Mouse (Mus musculus): Measurements from ENCODE around the gene B4galnt3. TPM values are rescaled to one million over a fixed set of nuclear protein-coding genes. Genes with fewer than 3 reads are reported as not detected.

Gene B4galnt3
- 0.16 and 0.29 TPM in 2 replicates for polyA plus RNA-seq (2015; fragmentation: Nextera tagmentation; extraction: Ambion mirVana)

DNA sequence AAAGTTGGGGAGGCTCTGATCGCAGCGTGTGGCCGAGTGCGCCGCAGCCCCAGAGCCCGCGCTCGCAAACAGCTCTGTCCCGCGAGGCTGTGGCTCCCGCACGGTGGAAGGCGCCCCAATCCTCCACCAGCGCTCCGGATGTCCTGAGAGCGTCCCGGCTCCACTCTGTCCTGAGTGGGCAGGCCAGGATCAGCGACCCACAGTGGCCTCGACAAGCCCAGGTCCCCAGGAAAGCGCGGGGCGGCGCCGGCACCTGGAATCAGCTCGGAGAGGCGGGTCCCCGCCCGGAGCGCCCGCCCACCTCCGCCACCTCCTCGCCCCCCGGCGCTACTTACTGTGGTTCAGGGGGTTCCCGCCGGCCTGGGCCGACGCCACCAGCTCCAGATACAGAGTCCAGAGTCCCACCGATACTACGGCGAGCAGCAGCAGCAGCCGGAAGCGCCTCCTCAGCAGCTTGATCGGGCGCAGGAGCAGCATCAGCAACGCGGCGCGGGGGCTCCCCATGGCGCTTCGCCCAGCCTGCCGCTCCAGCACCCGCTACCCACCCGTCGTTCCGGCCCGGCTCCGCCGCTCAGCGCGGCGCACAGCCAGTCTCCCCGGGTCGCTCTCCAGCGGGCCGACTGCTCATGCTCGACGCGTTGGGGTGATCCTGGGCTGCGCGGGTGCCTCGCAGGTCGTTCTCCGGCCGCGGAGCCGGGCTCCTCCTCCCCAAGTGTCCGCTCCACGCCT lies at the start of gene B4galnt3, which contains the start of gene D330020A13Rik:
B4galnt3 (minus strand) TSS at position 504 of the 729 bp plus-strand sequence.
D330020A13Rik (plus strand) TSS at position 309 of the 729 bp plus-strand sequence.
- H3K9ac ChIP-seq: peak within 1 kb of the TSS; percentile 15; the same call in 1 of the 2 replicates
- no peak within 1 kb of the TSS for H3K27ac ChIP-seq
- H3K4me2 ChIP-seq: peak within 1 kb of the TSS; percentile 74
- peaks cover 78% of the 10 kb centered on the region for H3K27me3 ChIP-seq
- no peak for DNase-seq
- no peak for ATAC-seq (ENCODE audit: low read depth)
- peaks cover 12% of the 10 kb centered on the region for H3K4me1 ChIP-seq (replicated peaks)
- H3K36me3 ChIP-seq: no peaks in the 10 kb centered on the region
- WGBS (ENCODE audit: insufficient replicate concordance): under 1% methylated on average over 79 of the region's 79 CpGs
- H3K4me3 ChIP-seq (replicated peaks): peak within 1 kb of the TSS; percentile 57
- no peaks in the 10 kb centered on the region for H3K9me3 ChIP-seq (replicated peaks)

DNA sequence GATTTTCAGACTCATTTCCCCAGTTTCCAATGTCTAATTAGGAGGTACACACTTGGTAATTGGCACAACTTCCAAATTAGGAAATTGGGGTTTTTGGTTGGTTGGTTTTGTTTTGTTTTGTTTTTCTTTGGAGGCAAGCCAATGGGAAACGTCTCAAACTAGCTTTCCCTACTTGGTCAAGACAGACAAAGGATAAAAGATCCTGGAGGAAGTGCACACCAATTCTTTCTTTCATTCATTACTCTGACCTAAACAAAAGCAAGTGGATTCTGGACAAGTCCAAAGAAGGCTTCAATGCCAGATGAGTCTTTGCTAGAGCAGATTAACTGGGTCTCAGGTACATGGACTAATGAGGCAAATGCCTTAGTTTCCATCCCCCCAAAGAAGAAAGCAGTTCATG lies 49.6 kb upstream of the B4galnt3 start:
- Histone ChIP-seq H3K36me3 (peaks cover 97% of the 10 kb centered on the region), H3K4me3 (replicated peaks) (no peak overlapping the region), H3K9me3 (replicated peaks) (no peaks in the 10 kb centered on the region), H3K27ac (no peak overlapping the region), H3K4me2 (no peak overlapping the region), H3K4me1 (replicated peaks) (no peaks in the 10 kb centered on the region), H3K9ac (no peak overlapping the region), H3K27me3 (no peaks in the 10 kb centered on the region)
- ATAC-seq (ENCODE audit: low read depth) (no peak), DNase-seq (no peak)
- WGBS (ENCODE audit: insufficient replicate concordance): 63% methylated on average over 1 of the region's 1 CpGs

GRCm38 (mm10) chr6:120332351-120332750 lies 38.0 kb upstream of the B4galnt3 start:
- Histone ChIP-seq H3K27ac (no peak overlapping the region), H3K36me3 (peaks cover 91% of the 10 kb centered on the region), H3K4me1 (replicated peaks) (no peaks in the 10 kb centered on the region), H3K4me3 (replicated peaks) (no peak overlapping the region), H3K9me3 (replicated peaks) (no peaks in the 10 kb centered on the region), H3K4me2 (no peak overlapping the region), H3K9ac (no peak overlapping the region), H3K27me3 (no peaks in the 10 kb centered on the region)
- WGBS (ENCODE audit: insufficient replicate concordance): 73% methylated on average over 2 of the region's 2 CpGs
- DNase-seq (no peak), ATAC-seq (ENCODE audit: low read depth) (no peak)

- DNase-seq: peak; percentile 39
- WGBS (ENCODE audit: insufficient replicate concordance): 34% methylated on average over 6 of the region's 6 CpGs
- Histone ChIP-seq H3K4me2 (no peak overlapping the region), H3K9ac (no peak overlapping the region), H3K4me3 (replicated peaks) (no peak overlapping the region), H3K4me1 (replicated peaks) (no peaks in the 10 kb centered on the region), H3K9me3 (replicated peaks) (no peaks in the 10 kb centered on the region), H3K36me3 (peaks cover 40% of the 10 kb centered on the region), H3K27ac (no peak overlapping the region), H3K27me3 (no peaks in the 10 kb centered on the region)
- ATAC-seq (ENCODE audit: low read depth): no peak
Measured at GRCm38 (mm10) chr6:120324295-120324927, 30.1 kb upstream of the B4galnt3 start.

DNA sequence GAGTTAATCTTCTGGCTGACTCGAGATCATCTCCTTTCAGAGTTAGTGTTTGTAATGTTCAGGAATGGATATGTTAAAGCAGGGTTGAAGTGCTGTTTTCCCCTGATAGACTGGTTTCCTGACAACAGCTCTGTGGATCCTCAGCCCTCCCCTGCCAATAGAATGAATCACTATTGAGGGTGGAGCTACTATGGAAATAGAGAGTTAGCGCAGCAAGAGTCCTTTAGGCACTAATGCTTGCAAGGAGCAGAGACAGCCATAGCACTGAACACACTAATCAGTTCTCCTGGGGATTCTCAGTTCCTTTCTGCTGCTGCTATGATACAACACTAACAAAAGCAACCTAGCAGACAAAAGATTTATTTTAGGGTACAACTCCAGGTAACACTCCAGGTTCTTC lies 26.0 kb upstream of the B4galnt3 start:
- peaks cover 21% of the 10 kb centered on the region for H3K36me3 ChIP-seq
- no peak overlapping the region for H3K4me3 ChIP-seq (replicated peaks)
- no peaks in the 10 kb centered on the region for H3K9me3 ChIP-seq (replicated peaks)
- no peak overlapping the region for H3K9ac ChIP-seq
- DNase-seq (no peak), ATAC-seq (ENCODE audit: low read depth) (no peak)
- no peak overlapping the region for H3K27ac ChIP-seq
- H3K4me1 ChIP-seq (replicated peaks): no peaks in the 10 kb centered on the region
- H3K27me3 ChIP-seq: no peaks in the 10 kb centered on the region
- 69% methylated on average over 2 of the region's 2 CpGs for WGBS (ENCODE audit: insufficient replicate concordance)
- H3K4me2 ChIP-seq: no peak overlapping the region

- H3K4me1 ChIP-seq (replicated peaks): no peaks in the 10 kb centered on the region
- H3K27ac ChIP-seq: no peak overlapping the region
- H3K9ac ChIP-seq: no peak overlapping the region
- no peak overlapping the region for H3K4me2 ChIP-seq
- H3K27me3 ChIP-seq: no peaks in the 10 kb centered on the region
- peaks cover 10% of the 10 kb centered on the region for H3K36me3 ChIP-seq
- no peak for ATAC-seq (ENCODE audit: low read depth)
- no peaks in the 10 kb centered on the region for H3K9me3 ChIP-seq (replicated peaks)
- WGBS (ENCODE audit: insufficient replicate concordance): 79% methylated on average over 9 of the region's 9 CpGs
- H3K4me3 ChIP-seq (replicated peaks): no peak overlapping the region
- DNase-seq: no peak
Measured at GRCm38 (mm10) chr6:120319129-120319528, 24.8 kb upstream of the B4galnt3 start.

DNA sequence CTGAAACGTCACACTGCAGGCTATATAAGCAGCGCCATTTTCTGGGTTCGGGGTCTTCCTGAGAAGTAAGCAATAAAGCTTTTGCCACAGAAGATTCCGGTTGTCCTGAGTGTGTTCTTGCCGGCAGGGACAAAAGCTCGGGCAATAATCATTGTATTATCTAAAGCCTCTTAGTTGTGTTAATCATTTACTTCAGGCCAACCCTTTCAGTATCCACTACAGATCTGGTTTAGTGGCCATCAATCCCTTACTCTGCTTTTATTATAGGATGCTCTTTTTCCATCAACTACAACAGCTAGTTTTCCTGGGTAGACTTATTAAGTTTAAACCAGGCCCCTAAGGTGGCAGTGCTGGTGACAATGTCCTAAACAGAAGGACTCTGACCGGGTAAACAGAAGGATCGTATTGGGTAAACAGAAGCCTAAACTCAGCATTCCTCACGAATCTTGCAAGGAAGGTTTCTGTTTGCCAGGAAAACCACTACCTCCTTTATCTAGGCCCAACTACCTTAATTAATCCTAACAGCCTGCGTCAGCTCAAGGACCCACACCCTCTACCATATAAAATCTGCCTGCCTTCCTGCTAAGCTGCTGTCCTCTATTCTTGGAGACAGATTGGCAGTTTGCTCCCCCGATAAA lies 24.1 kb upstream of the B4galnt3 start:
- DNase-seq (no peak), ATAC-seq (ENCODE audit: low read depth) (no peak)
- Histone ChIP-seq H3K36me3 (peaks cover 3% of the 10 kb centered on the region), H3K27ac (no peak overlapping the region), H3K9ac (no peak overlapping the region), H3K4me2 (no peak overlapping the region), H3K27me3 (no peaks in the 10 kb centered on the region), H3K4me1 (replicated peaks) (no peaks in the 10 kb centered on the region), H3K4me3 (replicated peaks) (no peak overlapping the region), H3K9me3 (replicated peaks) (no peaks in the 10 kb centered on the region)
- 64% methylated on average over 11 of the region's 11 CpGs for WGBS (ENCODE audit: insufficient replicate concordance)

GRCm38 (mm10) chr6:120312443-120312842 lies 18.1 kb upstream of the B4galnt3 start:
- ATAC-seq (ENCODE audit: low read depth) (no peak), DNase-seq (no peak)
- Histone ChIP-seq H3K36me3 (no peaks in the 10 kb centered on the region), H3K27me3 (no peaks in the 10 kb centered on the region), H3K4me1 (replicated peaks) (no peaks in the 10 kb centered on the region), H3K4me2 (no peak overlapping the region), H3K4me3 (replicated peaks) (no peak overlapping the region), H3K27ac (no peak overlapping the region), H3K9me3 (replicated peaks) (no peaks in the 10 kb centered on the region), H3K9ac (no peak overlapping the region)
- WGBS (ENCODE audit: insufficient replicate concordance): 25% methylated on average over 5 of the region's 5 CpGs

DNA sequence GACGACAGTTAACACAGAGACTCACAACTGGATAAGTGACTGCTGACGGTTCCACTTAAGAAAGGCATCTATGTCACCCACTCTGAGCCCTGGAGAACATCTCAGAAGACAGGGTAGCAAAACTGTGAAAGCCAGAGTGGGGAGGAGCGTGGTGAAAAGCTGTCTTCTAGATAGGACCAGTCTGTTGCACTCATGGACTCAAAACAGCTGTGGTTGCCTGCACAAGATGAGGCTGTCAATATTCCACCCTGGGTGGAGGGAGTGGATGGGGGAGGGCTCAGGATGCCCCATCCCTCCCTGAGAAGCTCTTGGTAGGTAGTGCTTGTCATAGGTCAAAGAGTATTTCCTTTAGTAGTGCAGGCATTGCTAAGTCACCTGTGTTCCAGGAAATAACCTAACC lies 15.4 kb upstream of the B4galnt3 start:
- DNase-seq (no peak), ATAC-seq (ENCODE audit: low read depth) (no peak)
- WGBS (ENCODE audit: insufficient replicate concordance): 50% methylated on average over 3 of the region's 3 CpGs
- Histone ChIP-seq H3K27me3 (no peaks in the 10 kb centered on the region), H3K4me3 (replicated peaks) (no peak overlapping the region), H3K9me3 (replicated peaks) (no peaks in the 10 kb centered on the region), H3K9ac (no peak overlapping the region), H3K4me1 (replicated peaks) (no peaks in the 10 kb centered on the region), H3K4me2 (no peak overlapping the region), H3K36me3 (no peaks in the 10 kb centered on the region), H3K27ac (no peak overlapping the region)

- Histone ChIP-seq H3K27me3 (no peaks in the 10 kb centered on the region), H3K27ac (no peak overlapping the region), H3K4me3 (replicated peaks) (no peak overlapping the region), H3K4me1 (replicated peaks) (no peaks in the 10 kb centered on the region), H3K4me2 (no peak overlapping the region), H3K9ac (no peak overlapping the region), H3K9me3 (replicated peaks) (no peaks in the 10 kb centered on the region), H3K36me3 (no peaks in the 10 kb centered on the region)
- 77% methylated on average over 9 of the region's 9 CpGs for whole genome bisulfite sequencing (ENCODE audit: insufficient replicate concordance)
- no peak for DNase-seq
- no peak for ATAC-seq (ENCODE audit: low read depth)
Measured at GRCm38 (mm10) chr6:120309338-120309737, 15.0 kb upstream of the B4galnt3 start.

- ATAC-seq (ENCODE audit: low read depth) (no peak), DNase-seq (no peak)
- no peaks in the 10 kb centered on the region for H3K4me1 ChIP-seq (replicated peaks)
- no peak overlapping the region for H3K4me3 ChIP-seq (replicated peaks)
- H3K9me3 ChIP-seq (replicated peaks): no peaks in the 10 kb centered on the region
- peaks cover 17% of the 10 kb centered on the region for H3K27me3 ChIP-seq
- no peak overlapping the region for H3K4me2 ChIP-seq
- no peak overlapping the region for H3K27ac ChIP-seq
- no peak overlapping the region for H3K9ac ChIP-seq
- H3K36me3 ChIP-seq: no peaks in the 10 kb centered on the region
- 67% methylated on average over 3 of the region's 3 CpGs for WGBS (ENCODE audit: insufficient replicate concordance)
Measured at GRCm38 (mm10) chr6:120306859-120307594, 12.7 kb upstream of the B4galnt3 start.
